Mouse (Mus musculus) gastrocnemius, adult 18-20 months (tissue): Measurements from ENCODE around the gene Ccdc150. TPM values are rescaled to one million over a fixed set of nuclear protein-coding genes. Genes with fewer than 3 reads are reported as not detected.

Experiments used
- DNase-seq: peaks from one replicate; pipeline ENCODE4 v3.0.0; 2021; ENCODE audit warnings: low spot score
- long read RNA-seq, 2 experiments: library from polyadenylated mRNA; stranded (forward); transcript quantifications; one replicate each; pipeline ENCODE4 v2.0.0; 2021
- total RNA-seq, 2 experiments: library from RNA; stranded (reverse); gene quantifications; 2 replicates each; pipeline ENCODE4 v1.2.3; 2021

Gene Ccdc150
- total RNA-seq = under 1 TPM in 1 of 2 experiments, not detected in 1; 0.23 TPM
- long read RNA-seq, experiment 1 = 0 reads
- long read RNA-seq, experiment 2, partial matches to known transcripts = 0 of 1 reads
- long read RNA-seq, experiment 2, other reads (novel, unspliced or antisense) = 1 of 1 reads

DNA sequence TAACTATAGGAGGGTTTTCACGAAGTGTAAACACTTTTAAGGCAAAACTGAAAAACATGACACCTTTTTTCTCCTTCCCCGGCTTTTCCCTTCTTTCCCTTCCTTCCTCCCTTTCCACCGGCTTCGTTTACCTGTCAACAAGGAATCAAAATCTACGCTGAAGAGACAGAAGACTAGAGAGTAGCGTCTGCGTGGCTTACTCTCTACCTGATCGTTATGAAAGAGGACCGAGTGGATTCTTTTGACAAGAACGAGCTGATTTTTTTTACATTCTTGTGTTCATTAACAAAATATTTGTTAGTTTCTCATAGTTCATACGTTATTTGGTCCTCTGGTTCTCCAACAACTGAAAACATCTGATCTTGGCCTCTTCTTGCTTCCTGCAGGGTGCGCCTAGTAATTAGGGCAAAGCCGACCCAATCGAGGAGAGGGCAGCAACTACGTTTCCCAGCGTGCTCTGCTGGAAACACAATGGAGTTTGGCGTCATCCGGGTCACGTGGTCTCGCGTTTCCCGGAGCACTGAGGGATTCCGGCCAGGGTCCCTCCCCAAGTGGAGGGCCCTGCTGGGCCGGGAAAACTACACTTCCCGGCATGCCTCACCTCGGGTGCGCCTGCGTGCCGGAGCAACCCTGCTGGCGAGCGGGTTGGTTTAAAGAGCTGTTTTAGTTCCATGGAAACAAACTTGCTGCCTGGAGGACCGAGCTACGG is at the start of gene Ccdc150:
Gene Ccdc150 (plus strand): TSS at position 526 of the 709 bp plus-strand sequence.
- peak; percentile 97 for DNase-seq

DNA sequence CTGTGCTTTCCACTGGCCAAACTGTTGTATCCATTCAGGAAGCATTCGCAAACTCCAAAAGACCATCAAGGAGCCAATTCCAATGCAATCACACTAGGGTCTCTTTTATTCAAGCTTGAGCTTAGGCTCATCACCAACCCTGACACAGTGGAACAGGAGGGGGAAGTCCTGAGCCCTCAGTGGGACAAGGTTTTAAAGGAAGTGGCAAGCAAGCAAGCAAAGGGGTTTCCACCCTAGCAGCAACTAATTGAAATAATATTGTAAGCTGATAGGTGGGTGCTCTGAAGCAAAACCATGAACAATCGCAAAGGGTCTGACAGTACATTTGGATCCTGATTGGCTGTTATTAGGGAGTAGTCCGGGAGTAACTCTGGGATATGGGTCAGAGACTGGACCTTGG is 30.2 kb upstream of the Ccdc150 start:
- no peak for DNase-seq

DNA sequence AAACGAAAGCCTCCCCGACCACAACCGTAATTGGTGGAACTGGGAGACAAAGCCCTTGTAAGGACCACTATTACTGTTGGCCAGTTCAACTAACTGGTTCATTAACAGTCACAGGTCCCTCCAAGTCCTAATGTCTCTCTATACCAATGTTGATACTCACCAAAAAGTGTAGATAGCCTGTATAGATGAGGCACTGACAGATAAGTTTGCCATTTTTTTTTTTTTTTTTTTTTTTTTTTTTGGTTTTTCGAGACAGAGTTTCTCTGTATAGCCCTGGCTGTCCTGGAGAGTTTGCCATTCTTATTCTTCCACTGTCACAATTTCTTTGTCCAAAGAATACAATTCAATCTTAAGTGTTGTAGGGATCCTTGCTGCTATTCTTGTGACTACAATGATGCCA is 7.8 kb upstream of the Ccdc150 start:
- no peak for DNase-seq

DNA sequence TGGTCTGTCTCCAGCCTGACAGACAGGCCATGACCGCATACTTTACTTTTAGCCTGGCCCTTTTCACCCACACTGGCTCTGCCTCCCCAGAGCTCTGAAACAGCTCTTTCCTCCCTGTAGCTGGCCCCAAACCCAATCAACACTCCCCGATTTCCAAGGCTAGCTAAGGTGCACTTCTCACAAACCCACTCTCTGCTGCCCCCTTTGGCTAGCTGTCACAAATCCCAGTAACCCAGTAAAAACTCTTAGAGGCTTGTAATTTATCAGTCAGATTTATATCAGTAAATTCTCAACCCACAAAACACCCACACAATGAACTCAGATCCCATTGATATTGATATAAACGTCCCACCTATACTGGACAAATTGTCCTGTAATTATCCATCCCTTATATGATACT is 25.1 kb downstream of the Ccdc150 start:
- no peak for DNase-seq

DNA sequence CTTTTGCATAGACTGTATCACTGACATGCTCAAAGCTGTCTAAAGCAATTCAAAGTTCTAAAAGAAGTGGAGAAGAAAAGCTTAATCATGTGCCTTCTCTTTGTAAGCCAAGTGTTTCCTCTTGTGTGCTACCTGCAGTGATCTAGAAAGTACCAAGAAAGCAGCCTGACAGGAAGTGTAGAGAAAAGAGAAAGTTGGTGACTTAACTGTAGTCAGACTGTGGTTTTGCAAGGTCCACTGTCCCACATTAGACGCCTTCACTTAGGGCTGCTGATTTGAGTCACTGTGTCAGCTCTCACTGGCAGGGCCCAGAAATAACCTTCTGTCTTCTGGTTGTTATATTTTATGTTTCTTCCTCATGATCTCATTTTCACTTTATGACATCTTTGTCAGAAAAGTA is 29.1 kb downstream of the Ccdc150 start:
- no peak for DNase-seq

DNA sequence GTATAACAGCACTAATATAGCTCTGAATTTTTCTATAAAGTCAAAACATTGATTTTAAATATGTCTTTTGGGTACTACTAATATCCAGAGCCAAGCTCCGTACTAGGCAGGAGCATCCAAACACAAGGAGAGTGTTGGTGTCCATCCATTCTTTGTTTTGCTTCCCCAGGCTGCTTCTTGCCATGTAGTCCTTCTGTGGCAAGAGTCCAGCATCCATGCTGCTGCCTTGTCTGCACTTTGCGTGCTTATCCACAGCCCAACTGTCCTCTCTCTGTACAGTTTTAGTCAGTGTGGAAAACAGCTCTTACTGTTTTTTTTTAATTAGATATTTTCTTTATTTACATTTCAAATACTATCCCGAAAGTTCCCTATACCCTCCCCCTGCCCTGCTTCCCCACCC is 30.2 kb downstream of the Ccdc150 start:
- DNase-seq = no peak

DNA sequence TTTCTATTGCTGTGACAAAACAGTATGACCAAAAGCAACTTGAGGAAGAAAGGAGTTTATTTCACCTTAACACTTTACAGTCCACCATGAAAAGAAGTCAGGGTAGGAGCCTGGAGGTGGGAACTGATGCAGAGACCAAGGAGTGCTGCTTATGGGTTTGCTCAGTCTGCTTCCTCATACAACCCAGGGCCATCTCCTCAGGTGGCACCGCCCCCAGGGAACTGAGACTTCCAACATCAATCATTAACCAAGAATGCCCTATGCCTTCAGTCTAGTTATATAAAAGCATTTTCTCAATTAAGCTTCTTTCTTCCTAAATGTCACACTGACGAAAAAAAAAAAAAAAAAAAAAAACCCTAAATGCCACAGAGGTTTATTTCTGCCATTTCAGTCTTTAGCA is 55.9 kb downstream of the Ccdc150 start:
- no peak for DNase-seq

DNA sequence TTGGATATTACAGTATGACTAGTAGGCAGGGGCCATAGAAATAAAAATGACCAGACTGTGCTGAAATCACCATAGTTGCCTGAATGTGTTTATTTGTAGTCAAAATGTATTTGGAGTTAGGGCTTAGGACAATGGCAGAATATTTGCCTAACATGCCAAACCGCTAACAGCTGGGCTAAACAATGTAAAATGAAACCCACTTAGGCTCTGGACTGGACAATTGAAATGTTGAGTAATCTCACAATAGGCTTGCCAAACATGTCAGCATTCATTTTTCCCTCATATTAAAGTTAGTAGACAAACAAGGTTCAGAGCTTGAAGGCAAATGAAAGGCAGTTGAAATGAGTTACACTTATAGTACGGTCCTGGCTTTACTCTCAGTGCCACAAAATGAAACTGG is 76.2 kb downstream of the Ccdc150 start:
- no peak for DNase-seq

DNA sequence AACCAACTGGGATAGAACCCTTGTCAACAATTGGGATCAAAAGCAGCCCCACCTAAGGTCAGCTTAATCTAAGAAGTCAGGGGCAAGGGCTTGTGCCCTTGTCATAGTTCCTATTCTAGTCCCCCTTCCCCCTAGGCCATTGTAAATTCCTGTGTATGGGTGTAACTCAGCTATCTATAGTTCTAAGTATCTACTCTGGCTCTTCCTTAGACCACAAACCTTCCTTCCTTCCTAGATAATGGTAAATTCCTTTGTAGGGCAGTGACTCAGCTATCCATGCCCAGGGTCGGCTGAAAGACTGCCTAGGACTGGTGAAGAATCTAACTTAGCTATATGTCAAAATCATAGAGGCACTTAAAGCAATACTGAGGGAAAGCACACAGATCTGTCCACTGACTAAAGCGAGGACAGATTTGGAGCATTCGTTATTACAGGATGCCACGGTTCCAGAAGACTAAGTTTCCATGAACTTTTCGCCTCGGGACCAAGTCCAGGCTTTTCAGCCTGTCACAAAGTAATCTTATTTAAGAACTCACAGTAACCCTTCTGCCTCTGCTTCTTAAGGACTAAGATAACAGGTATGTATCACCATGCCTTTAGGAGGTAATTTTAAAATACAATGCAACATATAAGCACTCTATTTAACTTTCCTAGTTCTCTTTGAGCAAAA is 77.5 kb downstream of the Ccdc150 start:
- DNase-seq = no peak

DNA sequence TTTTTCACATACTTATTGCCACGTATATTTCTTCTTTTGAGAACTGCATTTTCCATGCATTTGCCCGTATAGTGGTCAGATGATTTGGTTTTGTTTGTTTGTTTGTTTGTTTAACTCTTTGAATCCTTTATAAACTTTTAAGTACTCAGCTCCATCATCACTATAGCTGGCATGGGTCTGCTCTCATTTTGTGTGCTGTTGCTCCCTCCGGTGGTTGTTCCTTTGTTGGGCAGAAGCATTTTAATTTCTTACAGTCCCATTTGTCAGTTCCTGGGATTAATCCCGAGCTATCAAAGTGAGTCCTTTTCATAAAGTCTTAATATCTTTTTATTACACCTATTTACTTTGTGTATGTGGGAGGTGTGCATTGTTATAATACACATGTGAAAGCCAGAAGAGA is 82.5 kb downstream of the Ccdc150 start:
- DNase-seq = no peak

DNA sequence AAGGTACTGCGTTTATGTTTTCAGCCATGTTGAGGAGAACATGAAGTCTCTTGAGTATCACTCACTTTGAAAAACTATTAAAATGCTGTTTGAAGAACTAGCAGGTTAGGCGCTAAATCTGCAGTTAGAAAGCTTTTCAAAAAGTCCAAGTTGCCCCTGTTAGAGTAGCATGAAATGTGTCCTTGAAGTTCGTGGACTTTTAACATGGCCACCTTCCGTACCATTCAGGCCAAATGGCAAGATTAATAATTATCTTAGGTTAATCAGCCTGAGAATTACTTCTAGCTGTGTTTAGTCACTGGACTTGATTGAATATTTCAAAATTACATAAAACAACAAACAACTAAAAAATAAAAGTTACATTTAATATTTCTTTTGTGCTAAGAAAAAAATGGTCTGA is 104.3 kb downstream of the Ccdc150 start:
- no peak for DNase-seq

DNA sequence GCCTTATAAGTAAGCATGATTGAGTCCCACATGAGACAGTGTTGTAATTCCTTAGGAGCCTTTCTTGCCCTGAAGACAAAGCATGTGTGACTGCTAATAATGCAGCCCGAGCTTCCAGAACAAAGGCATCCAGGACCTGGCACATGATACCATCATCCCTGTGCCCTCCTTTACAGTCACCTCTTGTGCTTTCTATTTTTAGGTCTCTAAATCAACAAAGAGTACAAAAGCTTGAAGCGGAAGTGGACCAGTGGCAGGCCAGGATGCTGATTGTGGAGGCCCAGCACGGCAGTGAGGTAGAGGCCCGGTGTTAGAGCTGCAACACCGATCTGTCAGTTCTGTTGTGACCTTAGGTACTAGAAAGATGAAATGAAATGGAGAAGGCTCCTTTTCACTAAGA is 105.0 kb downstream of the Ccdc150 start:
- no peak for DNase-seq

DNA sequence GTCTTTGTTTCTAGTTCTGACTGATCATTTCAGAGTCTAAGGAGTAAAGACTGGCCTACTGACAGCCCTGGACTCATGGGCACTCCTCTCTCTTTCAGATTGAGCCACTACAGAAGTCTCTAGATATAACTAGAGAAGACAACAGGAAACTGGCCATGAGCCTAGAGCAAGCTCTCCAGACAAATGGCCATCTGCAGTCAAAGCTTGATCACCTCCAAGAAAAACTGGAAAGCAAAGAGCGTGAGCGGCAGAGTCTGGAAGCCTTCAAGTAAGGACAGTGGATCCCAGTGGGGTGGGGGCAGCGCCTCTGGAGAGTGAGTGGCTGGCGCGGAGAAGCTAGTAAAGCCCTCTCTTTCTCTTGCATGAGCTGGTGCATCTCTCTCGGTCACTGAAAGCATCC is 106.1 kb downstream of the Ccdc150 start:
- no peak for DNase-seq

DNA sequence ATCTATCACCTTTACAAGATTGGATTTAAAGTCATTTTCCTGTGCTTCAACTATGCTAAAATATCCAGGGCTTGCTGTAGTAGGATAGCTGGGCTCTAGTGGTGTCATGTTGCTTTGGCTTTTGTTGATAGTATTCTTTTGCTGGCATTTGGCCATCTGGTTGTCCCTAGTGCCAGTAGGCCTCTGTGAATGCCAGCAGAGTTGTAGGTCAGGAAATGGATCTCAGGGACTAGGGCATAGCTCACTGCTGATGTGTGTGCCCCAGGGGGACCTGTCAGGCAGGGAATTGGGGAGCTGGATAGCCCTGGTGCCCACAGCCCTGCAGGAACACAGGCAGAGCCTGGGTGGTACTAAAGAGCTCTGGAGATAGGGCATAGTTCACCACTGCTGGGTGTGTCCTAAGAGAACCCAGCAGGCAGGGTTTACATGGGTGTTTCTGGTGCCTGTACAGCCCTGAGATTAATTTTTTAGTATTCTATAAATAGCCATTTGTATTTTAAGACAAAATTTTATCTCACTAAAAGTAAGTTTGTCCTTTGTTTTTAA is 127.1 kb downstream of the Ccdc150 start:
- no peak for DNase-seq

DNA sequence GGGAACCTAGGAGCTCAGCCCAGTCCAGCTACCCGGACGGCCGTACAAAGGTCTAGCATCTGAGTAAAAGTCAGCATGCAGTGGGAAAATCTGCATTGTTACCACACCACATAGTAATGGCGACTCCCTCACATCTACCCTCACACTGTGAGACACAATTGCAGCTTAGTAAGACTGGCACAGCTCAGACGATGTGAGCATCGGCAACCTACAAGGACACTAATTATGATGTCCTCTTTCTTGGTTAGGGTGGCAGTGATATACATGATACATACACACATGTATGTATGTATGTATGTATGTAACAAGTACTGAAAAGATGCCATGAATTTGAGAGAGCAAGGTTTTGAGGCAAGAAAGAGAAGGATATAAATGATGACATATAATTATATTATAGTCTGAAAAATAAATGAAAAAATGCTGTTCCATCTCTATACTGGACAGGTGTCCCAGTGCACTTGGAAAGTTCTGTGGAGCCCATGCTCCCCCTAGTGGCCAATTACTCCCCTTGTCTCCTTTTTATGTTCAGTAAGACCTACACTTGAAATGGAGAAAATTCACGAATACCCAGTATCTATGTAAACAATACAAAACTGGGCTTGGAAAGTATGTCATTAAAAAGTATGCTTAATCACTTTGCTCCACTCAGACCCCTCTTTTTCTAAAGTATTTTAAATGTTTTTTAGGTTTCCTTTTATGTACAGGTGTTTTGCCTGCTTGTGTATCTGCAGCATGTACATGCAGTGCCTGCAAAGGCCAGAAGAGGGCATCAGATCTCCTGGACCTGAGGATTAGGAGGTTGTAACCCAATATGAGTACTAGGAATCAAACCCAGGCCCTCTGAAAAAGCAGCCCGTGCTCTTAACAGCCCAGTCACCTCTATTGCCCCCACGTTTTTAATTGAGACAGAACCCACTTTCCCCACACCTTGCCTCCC is 130.8 kb downstream of the Ccdc150 start:
- peak; percentile 52 for DNase-seq

DNA sequence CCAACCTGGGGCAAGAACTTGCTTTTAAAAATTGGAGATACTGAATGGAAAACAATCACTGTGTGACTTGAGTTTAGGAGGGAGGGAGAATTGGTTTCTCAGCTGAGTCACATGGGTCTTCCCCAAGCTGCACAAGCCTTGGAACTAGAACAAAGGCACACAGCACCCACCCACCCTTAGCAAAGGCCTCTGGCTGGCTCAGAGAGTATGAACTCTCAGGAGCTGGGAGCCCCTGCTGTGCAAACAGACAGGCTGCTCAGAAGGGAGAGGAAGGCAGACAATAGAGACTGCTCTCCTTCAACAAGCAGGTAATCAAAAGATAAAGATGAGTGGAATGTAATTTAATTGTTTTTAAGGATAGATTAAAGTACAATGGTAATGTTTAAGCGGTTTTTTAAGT is 133.7 kb downstream of the Ccdc150 start:
- no peak for DNase-seq

DNA sequence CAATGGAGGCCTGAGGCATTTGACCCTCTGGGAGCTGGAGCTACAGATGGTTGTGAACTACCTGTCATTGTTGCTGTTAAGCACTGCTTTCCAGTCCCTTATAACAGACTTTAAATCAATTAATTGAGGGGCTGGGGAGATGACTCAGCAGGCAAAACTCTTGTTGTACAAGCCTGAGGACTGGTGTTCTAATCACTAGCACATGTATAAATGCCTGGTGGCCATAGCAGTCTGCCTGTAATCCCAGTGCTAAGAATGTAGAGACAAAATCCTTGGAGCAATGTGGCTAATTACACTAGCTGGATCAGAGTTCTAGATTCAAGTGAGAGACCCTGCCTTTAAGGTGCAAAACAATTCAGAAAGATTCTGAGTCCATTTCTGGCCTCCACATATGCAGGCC is 152.3 kb downstream of the Ccdc150 start:
- no peak for DNase-seq
